Mouse (Mus musculus) MEL (cell line): ENCODE results near the gene Tpcn1.

Experiments
- CTCF ChIP-seq, 3 experiments: IDR thresholded peaks in 2 of 3; conservative IDR thresholded peaks in 1 of 3; 2 replicates each; pipeline ENCODE4 v1.5.1; 2011 to 2012; ENCODE audit warnings: low read length in 3 of 3, low read depth in 2 of 3, mild to moderate bottlenecking in 2 of 3, improper control_type of control experiment in 1 of 3, inconsistent platforms in 1 of 3, mixed read lengths in 1 of 3, moderate library complexity in 1 of 3; ENCODE audit not compliant: control insufficient read depth in 1 of 3, insufficient read depth in 1 of 3, poor library complexity in 1 of 3, severe bottlenecking in 1 of 3
- EP300 ChIP-seq, 2 experiments: IDR thresholded peaks; 2 replicates each; pipeline ENCODE4 v1.6.1; 2011; ENCODE audit warnings: improper control_type of control experiment in 2 of 2, low read length in 2 of 2, low read depth in 1 of 2, mild to moderate bottlenecking in 1 of 2
- GATA1 ChIP-seq: IDR thresholded peaks from 2 replicates; pipeline ENCODE4 v1.6.1; 2011; ENCODE audit warnings: low read depth, low read length, improper control_type of control experiment
- JUND ChIP-seq: IDR thresholded peaks from 2 replicates; pipeline ENCODE4 v1.6.1; 2011; ENCODE audit warnings: low read depth, mild to moderate bottlenecking, improper control_type of control experiment, low read length
- MAX ChIP-seq: IDR thresholded peaks from 2 replicates; pipeline ENCODE4 v1.6.1; 2011; ENCODE audit warnings: low read length, improper control_type of control experiment
- POLR2A ChIP-seq, 2 experiments: IDR thresholded peaks; 2 replicates each; pipeline ENCODE4 v1.6.1; 2011 to 2012; ENCODE audit warnings: low read length in 2 of 2, mild to moderate bottlenecking in 2 of 2, control low read depth in 1 of 2, improper control_type of control experiment in 1 of 2, low read depth in 1 of 2, moderate library complexity in 1 of 2; ENCODE audit not compliant: control insufficient read depth in 1 of 2, insufficient read depth in 1 of 2, poor library complexity in 1 of 2
- POLR2AphosphoS2 ChIP-seq: IDR thresholded peaks from 2 replicates; pipeline ENCODE4 v1.6.1; 2011; ENCODE audit warnings: low read length, improper control_type of control experiment
- SIN3A ChIP-seq: IDR thresholded peaks from 2 replicates; pipeline ENCODE4 v1.6.1; 2012; ENCODE audit warnings: low read length, improper control_type of control experiment, inconsistent platforms
- TAL1 ChIP-seq: IDR thresholded peaks from 2 replicates; pipeline ENCODE4 v1.6.1; 2012; ENCODE audit warnings: mild to moderate bottlenecking, inconsistent platforms, low read length, moderate library complexity, mixed read lengths
- USF1 ChIP-seq: IDR thresholded peaks from 2 replicates; pipeline ENCODE4 v1.6.1; 2014; ENCODE audit warnings: low read depth, mild to moderate bottlenecking, inconsistent platforms, low read length, improper control_type of control experiment, moderate library complexity
- USF2 ChIP-seq, 2 experiments: IDR thresholded peaks; 2 replicates each; pipeline ENCODE4 v1.6.1; 2011 to 2012; ENCODE audit warnings: improper control_type of control experiment in 2 of 2, low read length in 2 of 2, borderline replicate concordance in 1 of 2, inconsistent platforms in 1 of 2, low read depth in 1 of 2, mild to moderate bottlenecking in 1 of 2; ENCODE audit not compliant: insufficient read depth in 1 of 2

GRCm38 (mm10) chr5:120603515-120603914, 15.0 kb upstream of the Tpcn1 start:
- TF ChIP-seq JUND (no peak), USF1 (no peak), CTCF (IDR thresholded peaks at IDR 0.05 in 2 of 3, conservative IDR thresholded peaks at IDR 0.05 in 1 of 3; ENCODE audit: control insufficient read depth in 1 of 3, insufficient read depth in 1 of 3, low read depth in 2 of 3, low read length in 3 of 3, poor library complexity in 1 of 3, severe bottlenecking in 1 of 3) (no peak), MAX (no peak), SIN3A (no peak), POLR2AphosphoS2 (no peak), POLR2A (IDR thresholded peaks at IDR 0.05; ENCODE audit: control insufficient read depth in 1 of 2, insufficient read depth in 1 of 2, low read depth in 1 of 2, low read length in 2 of 2, poor library complexity in 1 of 2) (no peak), TAL1 (no peak), USF2 (IDR thresholded peaks at IDR 0.05; ENCODE audit: borderline replicate concordance in 1 of 2, insufficient read depth in 1 of 2, low read depth in 1 of 2, low read length in 2 of 2) (no peak), EP300 (IDR thresholded peaks at IDR 0.05; ENCODE audit: low read depth in 1 of 2, low read length in 2 of 2) (no peak), GATA1 (no peak)
